Mouse (Mus musculus) retina, adult 2 months (tissue): ENCODE data around the gene Tmem268.

Source experiments
- DNase-seq: peaks from one replicate; pipeline ENCODE4 v3.0.0-alpha.2; 2012; ENCODE audit warnings: low read depth, low spot score

The Tmem268 gene

GRCm38 (mm10) chr4:63555111-63555510 lies 3.5 kb upstream of the Tmem268 start:
- no peak for DNase-seq

- DNase-seq = no peak
Measured at GRCm38 (mm10) chr4:63556665-63557064, 1.9 kb upstream of the Tmem268 start.

GRCm38 (mm10) chr4:63557124-63558059 lies 1.2 kb upstream of the Tmem268 start:
- no peak for DNase-seq

- DNase-seq = no peak
Measured at GRCm38 (mm10) chr4:63559127-63559697, 631 bp downstream of the Tmem268 start.

GRCm38 (mm10) chr4:63560079-63560478 lies 1.5 kb downstream of the Tmem268 start:
- no peak for DNase-seq

GRCm38 (mm10) chr4:63561861-63562675 lies 3.5 kb downstream of the Tmem268 start:
- DNase-seq = no peak

- no peak for DNase-seq
Measured at GRCm38 (mm10) chr4:63562742-63563141, 4.2 kb downstream of the Tmem268 start.

- DNase-seq = no peak
Measured at GRCm38 (mm10) chr4:63567712-63568390, 9.3 kb downstream of the Tmem268 start.

- no peak for DNase-seq
Measured at GRCm38 (mm10) chr4:63569322-63569721, 10.7 kb downstream of the Tmem268 start.

GRCm38 (mm10) chr4:63570208-63570781 lies 11.7 kb downstream of the Tmem268 start:
- no peak for DNase-seq

- DNase-seq = no peak
Measured at GRCm38 (mm10) chr4:63572621-63573020, 14.0 kb downstream of the Tmem268 start.

GRCm38 (mm10) chr4:63579649-63580048 lies 21.1 kb downstream of the Tmem268 start:
- DNase-seq = no peak

- no peak for DNase-seq
Measured at GRCm38 (mm10) chr4:63580078-63580477, 21.5 kb downstream of the Tmem268 start.

GRCm38 (mm10) chr4:63582580-63582979 lies 24.0 kb downstream of the Tmem268 start:
- no peak for DNase-seq

GRCm38 (mm10) chr4:63585216-63585615 lies 26.6 kb downstream of the Tmem268 start:
- no peak for DNase-seq

- DNase-seq = no peak
Measured at GRCm38 (mm10) chr4:63586240-63586639, 27.7 kb downstream of the Tmem268 start.

GRCm38 (mm10) chr4:63589987-63590386 lies 31.4 kb downstream of the Tmem268 start:
- DNase-seq = no peak

- DNase-seq = no peak
Measured at GRCm38 (mm10) chr4:63590538-63590937, 32.0 kb downstream of the Tmem268 start.

- no peak for DNase-seq
Measured at GRCm38 (mm10) chr4:63594459-63595110, 36.0 kb downstream of the Tmem268 start.

GRCm38 (mm10) chr4:63595259-63595658 lies 36.7 kb downstream of the Tmem268 start:
- DNase-seq = no peak

GRCm38 (mm10) chr4:63596010-63596409 lies 37.4 kb downstream of the Tmem268 start:
- no peak for DNase-seq
